Mouse (Mus musculus) CD4-positive, CD25-positive, alpha-beta regulatory T cell, adult 2 months (primary cell): ENCODE measurements around the gene Tuba1a.
"Not testable (repeated sequence)": the region's sequence is repeated elsewhere in the genome, so short reads cannot be mapped to it uniquely, and the experiment has no call there.

Source experiments
- DNase-seq: peaks from one replicate; pipeline ENCODE4 v3.0.0-alpha.2; 2012; ENCODE audit warnings: low read depth, low spot score

The Tuba1a gene

DNA sequence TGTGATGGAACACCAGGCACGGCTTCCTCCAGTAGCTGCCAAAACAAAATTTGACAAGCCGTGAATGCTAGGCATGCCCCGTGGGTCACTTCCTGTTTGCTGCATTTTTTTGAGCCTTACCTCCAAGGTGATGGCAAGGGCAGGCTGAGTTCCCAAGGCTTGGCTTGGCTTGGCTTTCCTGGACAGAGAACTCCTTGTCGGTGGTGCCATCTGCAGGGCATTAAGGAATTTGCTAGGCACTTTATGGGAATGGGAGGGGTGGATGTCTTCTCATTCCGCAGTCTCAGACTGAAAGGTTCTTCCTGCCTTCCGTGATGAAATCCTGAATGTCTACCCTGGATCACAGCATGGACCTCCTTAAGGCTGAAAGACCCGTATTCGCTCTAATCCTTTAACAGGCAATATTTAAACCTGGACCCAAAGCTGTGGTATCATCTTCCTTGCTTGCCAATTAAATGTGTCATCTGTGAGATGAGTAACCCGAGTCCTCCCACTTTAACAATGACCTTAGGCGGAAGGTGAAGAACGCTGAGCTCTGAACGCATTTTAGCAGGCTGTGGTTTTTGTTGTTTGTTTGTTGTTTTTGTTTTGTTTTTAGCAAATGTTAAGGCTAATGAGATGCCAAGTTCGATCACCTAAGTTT, 24.8 kb downstream of the Tuba1a start:
- peak; percentile 61 for DNase-seq

DNA sequence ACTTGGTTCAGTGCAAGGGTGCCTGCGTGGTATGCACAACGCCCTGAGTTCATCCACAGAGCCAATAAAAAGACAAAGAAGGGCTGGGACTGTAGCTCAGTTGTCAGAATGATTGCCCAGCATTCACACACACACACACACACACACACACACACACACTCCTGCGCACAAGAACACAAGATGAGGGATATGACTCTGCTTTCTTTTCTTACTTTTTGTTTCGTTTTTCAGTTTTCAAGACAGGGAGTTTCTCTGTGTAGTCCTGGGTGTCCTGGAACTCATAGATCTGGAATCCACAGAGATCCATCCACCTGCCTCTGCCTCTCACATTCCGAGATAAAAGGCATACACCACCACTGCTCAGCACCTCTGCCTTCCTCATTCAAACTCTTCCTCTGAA, 25.9 kb downstream of the Tuba1a start:
- peak; percentile 70 for DNase-seq

DNA sequence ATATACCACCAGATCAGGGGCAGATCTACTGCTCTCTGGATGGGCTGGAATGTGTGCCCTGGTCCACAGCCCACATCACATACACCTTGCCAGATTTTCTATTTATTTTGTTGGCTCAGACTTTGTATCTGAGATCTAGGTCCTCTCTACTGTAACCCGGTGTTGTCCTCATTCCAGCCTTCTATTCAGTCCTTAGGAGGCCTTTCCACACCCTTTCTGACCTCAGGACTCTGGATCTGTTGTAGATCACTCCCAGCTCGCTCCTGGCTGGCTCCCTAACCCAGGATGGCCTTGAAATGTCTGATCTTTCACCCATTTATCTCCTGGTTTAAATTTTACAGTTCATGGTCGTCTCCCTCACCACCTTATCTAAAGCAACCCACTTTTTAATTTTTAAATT, 28.8 kb downstream of the Tuba1a start:
- DNase-seq: no peak

DNA sequence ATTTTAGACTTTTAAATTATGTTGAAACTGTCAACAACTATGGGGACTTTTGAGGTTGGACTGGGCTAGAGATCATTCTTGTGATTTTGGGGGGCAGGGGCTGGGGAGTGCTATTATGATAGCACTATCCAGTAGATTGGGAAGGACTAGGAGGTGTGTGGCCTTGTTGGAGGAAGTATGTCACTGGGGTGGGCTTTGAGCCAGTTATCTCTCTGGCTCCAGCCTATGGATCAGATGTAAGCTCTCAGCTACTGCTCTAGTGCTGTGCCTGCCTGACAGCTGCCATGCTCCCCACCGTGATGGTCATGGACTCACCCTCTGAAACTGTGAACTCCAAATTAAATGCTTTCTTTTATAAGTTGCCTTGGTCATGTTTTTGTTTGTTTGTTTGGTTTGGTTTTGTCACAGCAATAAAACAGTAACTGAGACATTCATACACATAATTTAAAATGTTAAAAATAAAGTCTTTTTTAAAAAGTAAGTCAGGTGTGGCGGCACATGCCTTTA, 30.4 kb downstream of the Tuba1a start:
- no peak for DNase-seq

DNA sequence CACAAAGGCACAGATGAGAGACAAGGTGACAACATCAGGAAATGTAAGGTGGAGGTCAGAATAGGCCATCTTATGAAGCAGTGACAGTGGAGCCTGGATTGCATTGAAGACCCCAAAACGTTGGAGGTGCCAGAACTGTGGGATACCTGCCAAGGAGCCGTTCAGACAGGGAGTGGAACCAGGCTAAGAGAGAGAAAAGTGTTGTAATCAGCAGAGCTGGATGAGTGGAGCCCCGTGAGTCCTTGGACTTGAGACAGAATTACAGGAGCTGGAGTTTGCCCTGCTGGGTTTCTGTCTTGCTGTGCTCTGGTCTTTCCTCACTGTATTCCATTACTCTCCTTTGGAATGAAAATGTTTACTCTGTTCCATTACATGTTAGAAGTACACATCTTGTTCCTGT, 30.9 kb downstream of the Tuba1a start:
- DNase-seq: no peak

DNA sequence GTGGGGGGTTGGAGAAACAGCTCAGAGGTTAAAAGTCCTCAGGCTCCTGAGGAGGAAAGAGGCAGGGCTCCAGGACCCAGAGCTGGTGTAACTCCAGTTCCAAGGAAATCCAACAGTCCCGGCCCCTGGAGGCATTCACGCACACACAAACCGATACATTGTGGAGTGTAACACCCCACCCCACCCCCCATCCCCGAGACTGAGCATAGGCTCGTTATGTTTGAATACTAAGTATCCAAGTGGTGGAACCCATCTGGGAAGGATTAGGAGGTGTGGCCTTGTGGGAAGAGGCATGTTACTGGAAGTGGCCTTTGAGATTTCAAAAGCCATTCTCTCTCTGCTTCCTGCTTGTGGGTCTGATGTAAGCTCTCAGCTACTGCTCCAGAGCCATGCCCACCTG, 32.0 kb downstream of the Tuba1a start:
- no peak for DNase-seq

DNA sequence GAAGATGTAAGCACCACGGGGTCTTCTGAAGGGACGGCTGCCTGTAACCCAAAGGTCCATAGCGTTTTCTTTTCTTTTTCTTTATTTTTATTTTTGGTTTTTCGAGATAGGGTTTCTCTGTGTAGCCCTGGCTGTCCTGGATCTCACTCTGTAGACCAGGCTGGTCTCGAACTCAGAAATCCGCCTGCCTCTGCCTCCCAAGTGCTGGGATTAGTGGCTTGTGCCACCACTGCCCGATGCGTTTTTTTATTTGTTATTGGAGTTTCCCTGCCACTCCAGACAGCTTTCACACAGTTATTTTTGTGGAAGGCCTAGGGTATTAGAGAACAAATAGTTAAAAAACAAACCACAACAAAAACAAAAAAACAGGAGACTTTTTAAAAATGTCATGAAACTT, 35.0 kb downstream of the Tuba1a start:
- DNase-seq: not testable (repeated sequence)

DNA sequence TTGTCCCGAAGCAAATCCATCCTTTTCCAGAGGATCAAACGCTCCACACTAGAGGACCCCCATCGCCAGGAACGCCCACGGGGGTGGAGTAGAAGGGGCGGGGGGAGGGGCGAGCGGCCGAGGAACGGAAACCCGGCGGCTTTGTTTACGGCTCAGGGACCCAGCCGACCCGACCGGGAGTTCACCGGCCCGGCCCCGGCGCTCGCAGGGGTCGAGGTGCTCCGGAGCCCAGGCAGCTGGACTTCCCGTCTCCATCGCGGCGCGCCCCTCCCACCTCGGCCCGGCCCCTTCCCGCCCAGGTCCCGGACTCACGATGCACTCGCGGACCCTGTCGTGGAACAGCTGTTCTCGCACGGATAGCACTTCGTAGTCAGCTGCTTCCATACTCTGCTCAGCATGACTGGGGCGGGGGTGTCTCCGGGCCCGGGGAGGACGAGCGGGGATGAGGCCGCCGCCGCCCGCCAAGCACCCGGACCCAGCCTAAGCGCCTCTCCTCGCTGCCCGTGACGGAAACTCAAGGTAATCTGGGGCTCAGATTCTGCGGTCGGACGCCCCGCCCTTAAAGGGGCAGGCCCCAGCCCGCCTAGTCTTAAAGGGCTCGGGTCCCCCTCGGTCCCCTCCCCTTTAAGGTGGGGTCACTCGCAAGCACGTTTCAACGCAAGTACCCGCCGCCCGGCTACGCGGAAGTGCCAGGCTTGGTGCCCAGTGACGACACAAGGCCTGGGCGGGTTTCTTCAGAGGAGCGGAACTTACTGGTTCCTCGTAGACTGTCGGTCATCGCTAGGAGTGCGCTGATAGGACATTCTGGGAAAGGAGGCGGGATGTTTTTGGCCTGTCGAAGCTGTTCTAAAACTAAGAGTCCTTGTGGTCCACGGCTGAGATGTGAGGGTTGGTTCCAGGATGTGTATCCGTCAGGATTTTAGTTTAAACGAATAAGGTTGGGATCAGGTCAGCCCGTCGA, 35.7 kb downstream of the Tuba1a start, which contains the start of gene Lmbr1l:
Gene Lmbr1l, minus strand, starts transcription at position 694 of the 961 bp plus-strand sequence.
- DNase-seq: peak; percentile 99

DNA sequence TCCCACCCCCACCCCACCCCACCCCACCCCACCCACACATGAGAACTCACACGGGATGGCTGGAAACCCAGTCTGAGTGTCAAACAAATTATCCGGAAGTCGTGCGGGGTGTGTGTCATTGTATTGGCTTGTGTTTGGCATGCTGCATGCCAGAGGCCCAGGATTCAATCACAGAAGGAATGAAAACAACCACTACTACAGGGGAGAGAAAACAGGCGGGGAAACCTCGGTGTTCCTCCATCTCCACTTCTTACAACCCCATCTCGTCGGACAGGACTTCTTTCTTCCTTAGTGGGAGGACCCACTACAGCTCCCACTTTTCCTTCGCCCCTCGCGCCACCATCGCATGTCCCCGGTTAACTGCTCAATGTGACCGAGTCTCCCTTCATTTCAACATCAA, 36.4 kb downstream of the Tuba1a start:
- DNase-seq: peak; percentile 48

DNA sequence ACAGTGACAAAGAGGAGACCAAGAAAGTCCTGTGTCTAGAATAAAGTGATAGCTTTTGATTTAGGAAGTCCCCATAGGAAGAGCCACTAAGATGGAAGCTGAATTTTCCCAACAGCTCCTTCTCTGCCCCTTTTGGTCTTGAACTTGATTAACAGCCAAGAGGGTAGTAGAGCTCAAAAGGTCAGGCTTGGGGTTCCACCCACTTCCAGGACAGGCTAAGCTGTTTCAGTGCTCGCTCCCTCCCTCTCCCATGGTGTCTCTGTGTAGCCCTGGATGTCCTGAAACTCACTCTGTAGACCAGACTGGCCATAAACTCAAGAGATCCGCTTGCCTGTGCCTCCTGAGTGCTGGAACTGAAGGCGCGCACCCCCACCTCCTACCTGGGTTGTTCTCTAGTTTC, 37.5 kb downstream of the Tuba1a start:
- no peak for DNase-seq

DNA sequence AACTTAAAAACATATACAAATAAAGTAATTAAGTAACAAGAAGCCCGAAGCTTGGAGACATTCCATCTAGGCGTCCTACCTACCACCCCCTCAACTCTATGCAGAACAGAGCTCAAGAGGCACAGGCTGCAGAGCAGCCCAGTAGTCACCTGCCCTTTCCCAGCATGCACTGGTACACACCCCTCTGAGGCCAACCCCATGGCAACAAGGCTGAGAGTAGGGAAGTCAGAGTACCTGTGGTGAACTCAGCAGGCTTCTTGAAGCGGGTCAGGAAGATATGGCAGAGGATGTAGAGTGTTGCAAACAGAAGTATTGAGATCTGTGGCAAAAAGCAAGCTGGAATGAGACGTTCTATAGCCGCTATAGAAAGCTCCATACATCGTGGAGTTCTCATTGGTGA, 38.6 kb downstream of the Tuba1a start:
- peak; percentile 42 for DNase-seq

DNA sequence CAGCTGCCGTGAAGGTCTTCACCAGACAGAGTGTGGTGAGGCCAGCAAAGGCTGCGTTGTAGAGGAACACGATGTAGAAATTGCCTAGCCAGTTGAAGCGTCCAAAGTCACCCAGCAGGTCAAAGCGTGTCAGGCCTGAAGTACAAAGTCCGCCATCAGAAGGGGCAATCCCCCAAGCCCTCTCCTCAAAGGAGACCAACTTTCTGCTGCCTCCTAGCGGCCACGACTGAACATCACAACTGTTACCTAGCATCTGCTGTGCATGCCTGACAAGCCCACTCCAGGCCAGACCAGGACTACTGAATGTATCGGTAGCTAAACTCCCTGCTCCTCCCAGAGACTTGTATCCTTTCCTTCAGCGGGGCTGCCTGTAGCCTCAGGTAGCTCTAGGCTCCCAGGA, 48.8 kb downstream of the Tuba1a start:
- DNase-seq: peak; percentile 71

DNA sequence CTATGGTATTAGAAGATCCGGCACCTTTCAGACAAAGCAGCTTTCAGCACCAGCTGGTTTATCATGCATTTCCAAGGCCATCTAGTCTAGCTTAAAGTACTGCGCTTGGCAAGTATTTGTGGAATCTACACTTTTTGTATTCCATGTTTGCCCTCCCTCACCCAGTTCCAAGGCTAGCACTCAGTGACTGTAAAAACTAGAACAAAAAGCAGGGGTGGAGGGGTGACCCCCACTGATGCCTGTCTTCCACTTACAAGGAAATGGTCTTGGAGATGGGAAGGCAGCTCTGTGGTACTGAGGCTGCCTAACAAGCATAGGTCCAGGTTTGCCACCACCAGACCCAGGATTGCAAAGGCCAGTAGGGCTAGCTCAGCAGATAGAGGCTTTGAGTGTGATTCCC, 50.9 kb downstream of the Tuba1a start:
- DNase-seq: no peak

DNA sequence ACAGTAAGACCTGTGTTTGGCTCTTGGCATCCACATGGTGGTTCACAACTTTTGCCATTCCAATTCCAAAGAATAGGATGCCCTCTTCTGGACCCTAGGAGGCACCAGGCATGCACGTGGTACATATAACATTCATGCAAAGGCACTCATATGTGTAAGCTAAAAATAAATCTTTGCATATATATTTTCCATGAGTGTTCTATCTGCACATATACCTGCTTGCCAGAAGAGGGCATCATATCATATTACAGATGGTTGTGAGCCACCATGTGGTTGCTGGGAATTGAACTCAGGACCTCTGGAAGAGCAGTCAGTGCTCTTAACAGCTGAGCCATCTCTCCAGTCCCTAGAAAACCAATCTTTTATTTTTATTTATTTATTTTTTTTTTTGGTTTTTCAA, 52.0 kb downstream of the Tuba1a start:
- no peak for DNase-seq
